Mouse (Mus musculus) hindbrain, embryonic 12.5 days (tissue): ENCODE data around the gene Gars. TPM values are rescaled to one million over a fixed set of nuclear protein-coding genes. Genes with fewer than 3 reads are reported as not detected.

ENCODE experiments used
- ATAC-seq: fragments of 200-750 bp; cut with Nextera tagmentation; 2 replicates; pipeline ENCODE4 v1.8.0; 2017; ENCODE audit warnings: moderate TSS enrichment; ENCODE audit not compliant: low FRiP score
- H3K27ac ChIP-seq: fragments of 300-500 bp; sonication (generic); 2 replicates; pipeline ENCODE4 v1.5.1; 2016; ENCODE audit warnings: mild to moderate bottlenecking
- H3K27me3 ChIP-seq: fragments of 300-500 bp; sonication (generic); 2 replicates; pipeline ENCODE4 v1.6.1; 2016; ENCODE audit warnings: mild to moderate bottlenecking
- H3K36me3 ChIP-seq: fragments of 300-500 bp; sonication (generic); 2 replicates; pipeline ENCODE4 v1.6.1; 2016; ENCODE audit warnings: mild to moderate bottlenecking
- H3K4me1 ChIP-seq: fragments of 300-500 bp; sonication (generic); 2 replicates; pipeline ENCODE4 v1.6.1; 2016
- H3K4me2 ChIP-seq: fragments of 300-500 bp; sonication (generic); replicated peaks from 2 replicates; pipeline ENCODE4 v1.6.1; 2016; ENCODE audit warnings: mild to moderate bottlenecking
- H3K4me3 ChIP-seq: fragments of 300-500 bp; sonication (generic); 2 replicates; pipeline ENCODE4 v1.5.1; 2016; ENCODE audit warnings: mild to moderate bottlenecking
- H3K9ac ChIP-seq: fragments of 300-500 bp; sonication (generic); 2 replicates; pipeline ENCODE4 v1.6.1; 2016; ENCODE audit warnings: mild to moderate bottlenecking, moderate library complexity
- H3K9me3 ChIP-seq: fragments of 300-500 bp; sonication (generic); replicated peaks from 2 replicates; pipeline ENCODE4 v1.6.1; 2016; ENCODE audit warnings: mild to moderate bottlenecking
- WGBS: fragments of 180-500 bp; shearing (Covaris S2); methylation state at CpG from one replicate; pipeline ENCODE4 v1.1.7; 2016; 5-methylcytosine and 5-hydroxymethylcytosine counted together
- polyA plus RNA-seq: library from polyadenylated mRNA; unstranded; fragments of >200 nt; fragmentation: Nextera tagmentation; extraction: Ambion mirVana; gene quantifications from 2 replicates; pipeline ENCODE4 v1.2.1, GENCODE M21; 2016

The Gars gene
- 188 and 189 TPM in 2 replicates for polyA plus RNA-seq

GRCm38 (mm10) chr6:55037799-55038670, at the start of gene Gars:
Gene Gars (plus strand): TSS chr6:55038007.
- H3K4me3 ChIP-seq, result peak within 1 kb of the TSS; percentile 93
- no peaks in the 10 kb centered on the region for H3K27me3 ChIP-seq
- peak; percentile 96 for ATAC-seq
- H3K27ac ChIP-seq, result peak within 1 kb of the TSS; percentile 95
- H3K36me3 ChIP-seq, result no peaks in the 10 kb centered on the region
- peak within 1 kb of the TSS; percentile 94 for H3K9ac ChIP-seq
- under 1% methylated on average over 87 of the region's 87 CpGs for WGBS
- peaks cover 18% of the 10 kb centered on the region for H3K4me1 ChIP-seq
- no peaks in the 10 kb centered on the region for H3K9me3 ChIP-seq
- peak within 1 kb of the TSS; percentile 80 for H3K4me2 ChIP-seq

DNA sequence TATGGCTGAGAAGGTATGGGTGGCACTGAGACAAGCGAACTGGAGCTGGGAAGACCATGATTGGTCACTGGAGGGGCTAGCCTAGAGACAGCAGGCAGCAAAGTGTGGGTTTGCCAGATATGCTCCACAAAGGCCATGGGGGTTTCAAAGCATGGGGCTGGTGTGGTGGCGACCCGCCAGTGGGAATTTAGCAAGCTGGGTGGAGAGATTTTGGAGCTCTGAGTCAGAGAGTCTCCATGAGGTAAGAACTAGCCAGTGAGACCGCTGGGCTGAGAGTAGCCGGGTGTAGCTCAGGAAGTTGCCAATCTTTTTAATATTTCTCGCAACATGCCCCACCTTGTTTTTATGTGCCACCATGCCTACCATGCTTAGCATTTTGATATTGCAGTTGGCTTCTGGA, 49.7 kb upstream of the Gars start:
- no peak overlapping the region for H3K4me3 ChIP-seq
- H3K36me3 ChIP-seq, result peaks cover 4% of the 10 kb centered on the region; the same call in 1 of the 2 replicates
- no peak overlapping the region for H3K4me2 ChIP-seq
- ATAC-seq, result no peak
- no peaks in the 10 kb centered on the region for H3K9me3 ChIP-seq
- H3K9ac ChIP-seq, result no peak overlapping the region
- H3K27me3 ChIP-seq, result no peaks in the 10 kb centered on the region
- peaks cover 6% of the 10 kb centered on the region; the same call in 1 of the 2 replicates for H3K4me1 ChIP-seq
- WGBS, result 91% methylated on average over 6 of the region's 6 CpGs
- no peak overlapping the region for H3K27ac ChIP-seq

GRCm38 (mm10) chr6:54991189-54991588, 46.6 kb upstream of the Gars start:
- no peaks in the 10 kb centered on the region for H3K9me3 ChIP-seq
- no peak for ATAC-seq
- peaks cover 6% of the 10 kb centered on the region; the same call in 1 of the 2 replicates for H3K4me1 ChIP-seq
- no peaks in the 10 kb centered on the region for H3K27me3 ChIP-seq
- H3K9ac ChIP-seq, result no peak overlapping the region
- no peak overlapping the region for H3K4me2 ChIP-seq
- H3K27ac ChIP-seq, result no peak overlapping the region
- no peak overlapping the region for H3K4me3 ChIP-seq
- H3K36me3 ChIP-seq, result peaks cover 1% of the 10 kb centered on the region; the same call in 1 of the 2 replicates
- 89% methylated on average over 2 of the region's 2 CpGs for WGBS

- WGBS, result 9% methylated on average over 7 of the region's 7 CpGs
- H3K4me1 ChIP-seq, result peaks cover 6% of the 10 kb centered on the region; the same call in 1 of the 2 replicates
- H3K27ac ChIP-seq, result peak overlapping the region; percentile 42; the same call in 1 of the 2 replicates
- no peaks in the 10 kb centered on the region for H3K9me3 ChIP-seq
- H3K9ac ChIP-seq, result peak overlapping the region; percentile 61
- no peaks in the 10 kb centered on the region for H3K36me3 ChIP-seq
- no peak for ATAC-seq
- peak overlapping the region; percentile 77 for H3K4me2 ChIP-seq
- H3K4me3 ChIP-seq, result peak overlapping the region; percentile 44
- no peaks in the 10 kb centered on the region for H3K27me3 ChIP-seq
Measured at GRCm38 (mm10) chr6:54992141-54992540, 45.7 kb upstream of the Gars start.

DNA sequence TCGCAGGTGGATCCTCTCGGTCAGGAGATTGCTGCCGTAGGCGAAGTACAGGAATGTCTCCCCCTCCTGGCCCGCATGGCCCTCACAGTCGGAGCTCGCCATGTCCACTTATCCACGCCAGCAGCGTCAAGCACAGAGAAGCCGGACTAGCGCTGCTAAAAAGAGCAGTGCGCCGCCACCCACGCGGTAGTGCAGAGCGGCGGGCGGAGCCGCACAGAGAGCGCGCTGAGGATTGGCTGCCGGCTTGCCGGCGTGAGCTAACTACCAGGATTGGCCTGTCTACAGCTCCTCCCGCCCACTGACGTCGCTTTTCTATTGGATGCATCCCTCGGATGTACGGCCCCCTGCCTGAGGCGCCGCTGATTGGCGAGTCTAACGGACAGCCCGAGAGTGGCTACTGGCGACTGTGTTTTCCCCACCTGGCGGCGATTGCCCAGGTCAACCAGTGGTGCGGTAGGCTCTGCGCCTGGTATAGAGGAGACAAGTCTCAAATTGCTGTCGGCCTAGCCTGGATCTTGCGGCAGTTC, 45.0 kb upstream of the Gars start, which contains the start of gene Ggct:
Gene Ggct, minus strand, starts transcription at position 217 of the 527 bp plus-strand sequence.
- H3K9me3 ChIP-seq, result no peaks in the 10 kb centered on the region
- peak; percentile 100 for ATAC-seq
- H3K4me2 ChIP-seq, result peak within 1 kb of the TSS; percentile 77
- peak within 1 kb of the TSS; percentile 44 for H3K4me3 ChIP-seq
- no peaks in the 10 kb centered on the region for H3K27me3 ChIP-seq
- H3K27ac ChIP-seq, result peak within 1 kb of the TSS; percentile 42
- peaks cover 6% of the 10 kb centered on the region; the same call in 1 of the 2 replicates for H3K4me1 ChIP-seq
- under 1% methylated on average over 41 of the region's 41 CpGs for WGBS
- H3K36me3 ChIP-seq, result no peaks in the 10 kb centered on the region
- H3K9ac ChIP-seq, result peak within 1 kb of the TSS; percentile 61

DNA sequence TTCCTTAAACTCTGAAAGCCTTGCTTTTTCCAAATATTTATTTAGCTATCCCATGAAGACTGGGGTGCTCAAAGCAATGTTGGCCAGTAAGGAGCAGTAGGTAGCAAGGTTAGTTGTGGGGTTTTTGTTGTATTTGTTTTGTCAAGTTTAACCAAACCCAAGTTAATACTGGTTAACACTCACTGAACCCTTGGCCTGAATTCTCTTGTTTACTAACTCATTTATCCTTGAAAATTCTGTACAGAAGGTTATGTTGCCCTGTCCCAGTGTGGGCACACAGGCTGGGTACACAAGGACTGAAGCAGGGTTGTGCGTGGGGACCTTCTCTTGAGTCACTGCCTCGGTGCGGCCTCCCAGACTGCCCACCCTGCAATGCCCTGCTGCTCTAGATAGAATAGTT, 41.4 kb upstream of the Gars start:
- ATAC-seq, result no peak
- WGBS, result 95% methylated on average over 3 of the region's 3 CpGs

GRCm38 (mm10) chr6:54997726-54998125, 40.1 kb upstream of the Gars start:
- ATAC-seq, result no peak
- 88% methylated on average over 6 of the region's 6 CpGs for WGBS
- no peak overlapping the region for H3K9ac ChIP-seq

More for the DNA sequence above, 41.4 kb upstream of the Gars start:
- H3K27me3 ChIP-seq, result no peaks in the 10 kb centered on the region
- no peaks in the 10 kb centered on the region for H3K9me3 ChIP-seq
- H3K4me1 ChIP-seq, result peaks cover 6% of the 10 kb centered on the region; the same call in 1 of the 2 replicates
- no peak overlapping the region for H3K4me3 ChIP-seq
- H3K36me3 ChIP-seq, result no peaks in the 10 kb centered on the region
- no peak overlapping the region for H3K4me2 ChIP-seq
- H3K9ac ChIP-seq, result no peak overlapping the region
- no peak overlapping the region for H3K27ac ChIP-seq

DNA sequence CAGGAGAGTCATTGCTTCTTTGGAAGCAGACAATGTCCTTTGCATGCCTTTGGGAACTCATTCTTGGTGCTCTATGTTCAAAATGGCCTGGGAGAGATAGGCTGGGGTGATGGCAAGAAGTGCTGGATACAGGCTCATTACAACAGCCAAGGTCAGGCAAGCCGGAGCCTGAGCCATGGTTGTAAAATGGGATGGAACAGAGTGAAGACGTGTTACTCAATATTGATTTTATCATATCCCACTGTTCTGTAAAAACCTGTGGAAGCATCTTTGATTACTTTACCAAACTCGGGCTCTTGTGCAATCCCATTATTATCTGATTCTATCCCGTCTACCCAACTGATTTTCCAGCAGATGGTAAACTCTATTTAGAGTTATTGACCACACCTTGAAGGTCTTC, 36.5 kb upstream of the Gars start:
- ATAC-seq, result no peak
- H3K9me3 ChIP-seq, result no peaks in the 10 kb centered on the region
- H3K9ac ChIP-seq, result no peak overlapping the region
- no peaks in the 10 kb centered on the region for H3K4me1 ChIP-seq
- no peak overlapping the region for H3K4me3 ChIP-seq
- H3K27ac ChIP-seq, result no peak overlapping the region
- no peaks in the 10 kb centered on the region for H3K36me3 ChIP-seq
- 85% methylated on average over 4 of the region's 4 CpGs for WGBS
- H3K4me2 ChIP-seq, result no peak overlapping the region
- no peaks in the 10 kb centered on the region for H3K27me3 ChIP-seq

More at GRCm38 (mm10) chr6:54997726-54998125, 40.1 kb upstream of the Gars start:
- Histone ChIP-seq H3K27ac (no peak overlapping the region), H3K4me2 (no peak overlapping the region), H3K4me1 (no peaks in the 10 kb centered on the region), H3K27me3 (no peaks in the 10 kb centered on the region), H3K4me3 (no peak overlapping the region), H3K9me3 (no peaks in the 10 kb centered on the region), H3K36me3 (no peaks in the 10 kb centered on the region)

- Histone ChIP-seq H3K4me1 (no peaks in the 10 kb centered on the region), H3K9me3 (no peaks in the 10 kb centered on the region), H3K27ac (no peak overlapping the region), H3K27me3 (no peaks in the 10 kb centered on the region), H3K36me3 (no peaks in the 10 kb centered on the region), H3K4me3 (no peak overlapping the region), H3K4me2 (no peak overlapping the region), H3K9ac (no peak overlapping the region)
- WGBS, result 70% methylated on average over 4 of the region's 4 CpGs
- no peak for ATAC-seq
Measured at GRCm38 (mm10) chr6:55002438-55002837, 35.4 kb upstream of the Gars start.

DNA sequence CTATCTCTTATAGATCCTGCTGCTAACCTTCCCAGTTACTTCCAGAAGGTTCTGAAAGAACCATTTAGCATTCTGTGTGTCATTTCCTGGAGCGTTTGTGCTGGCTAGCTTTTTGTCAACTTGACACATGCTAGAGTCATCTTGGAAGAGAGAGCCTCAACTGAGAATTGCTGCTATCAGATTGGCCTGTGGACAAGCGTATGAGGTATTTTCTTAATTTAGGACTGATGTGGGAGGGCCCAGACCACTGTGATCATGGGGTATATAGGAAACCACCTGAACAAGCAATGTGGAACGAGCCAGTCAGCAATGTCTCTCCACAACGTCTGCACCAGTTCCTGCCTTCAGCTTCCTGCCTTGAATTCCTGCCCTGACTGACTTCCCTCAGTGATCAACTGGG, 34.2 kb upstream of the Gars start:
- no peaks in the 10 kb centered on the region for H3K9me3 ChIP-seq
- H3K27ac ChIP-seq, result no peak overlapping the region
- ATAC-seq, result no peak
- no peaks in the 10 kb centered on the region for H3K36me3 ChIP-seq
- no peaks in the 10 kb centered on the region for H3K4me1 ChIP-seq
- H3K4me2 ChIP-seq, result no peak overlapping the region
- H3K9ac ChIP-seq, result no peak overlapping the region
- H3K27me3 ChIP-seq, result no peaks in the 10 kb centered on the region
- H3K4me3 ChIP-seq, result no peak overlapping the region
- WGBS, result 84% methylated on average over 4 of the region's 4 CpGs

DNA sequence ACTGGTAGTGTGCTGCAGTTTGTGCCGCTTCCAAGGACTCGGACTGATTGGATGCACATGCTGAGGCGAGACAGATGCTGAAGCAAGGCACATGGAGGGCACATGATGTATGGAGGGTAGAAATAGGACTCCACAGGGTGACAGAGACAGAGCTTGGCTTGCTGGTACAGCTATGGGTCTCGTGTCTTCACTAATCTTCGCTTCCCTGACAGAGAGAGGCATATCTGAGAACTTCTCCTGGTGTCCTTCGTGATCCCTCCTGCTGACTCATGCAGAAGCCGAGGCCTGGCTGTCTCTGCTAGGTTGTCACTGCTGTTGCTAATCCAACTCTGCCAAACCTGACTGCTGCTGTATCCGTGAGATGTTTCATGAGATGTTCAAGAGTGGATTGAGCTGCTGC, 29.4 kb upstream of the Gars start:
- peaks cover 15% of the 10 kb centered on the region for H3K4me1 ChIP-seq
- H3K9me3 ChIP-seq, result no peaks in the 10 kb centered on the region
- H3K4me2 ChIP-seq, result no peak overlapping the region
- H3K9ac ChIP-seq, result no peak overlapping the region
- no peaks in the 10 kb centered on the region for H3K36me3 ChIP-seq
- ATAC-seq, result no peak
- no peak overlapping the region for H3K27ac ChIP-seq
- no peaks in the 10 kb centered on the region for H3K27me3 ChIP-seq
- 86% methylated on average over 8 of the region's 8 CpGs for WGBS
- H3K4me3 ChIP-seq, result no peak overlapping the region

DNA sequence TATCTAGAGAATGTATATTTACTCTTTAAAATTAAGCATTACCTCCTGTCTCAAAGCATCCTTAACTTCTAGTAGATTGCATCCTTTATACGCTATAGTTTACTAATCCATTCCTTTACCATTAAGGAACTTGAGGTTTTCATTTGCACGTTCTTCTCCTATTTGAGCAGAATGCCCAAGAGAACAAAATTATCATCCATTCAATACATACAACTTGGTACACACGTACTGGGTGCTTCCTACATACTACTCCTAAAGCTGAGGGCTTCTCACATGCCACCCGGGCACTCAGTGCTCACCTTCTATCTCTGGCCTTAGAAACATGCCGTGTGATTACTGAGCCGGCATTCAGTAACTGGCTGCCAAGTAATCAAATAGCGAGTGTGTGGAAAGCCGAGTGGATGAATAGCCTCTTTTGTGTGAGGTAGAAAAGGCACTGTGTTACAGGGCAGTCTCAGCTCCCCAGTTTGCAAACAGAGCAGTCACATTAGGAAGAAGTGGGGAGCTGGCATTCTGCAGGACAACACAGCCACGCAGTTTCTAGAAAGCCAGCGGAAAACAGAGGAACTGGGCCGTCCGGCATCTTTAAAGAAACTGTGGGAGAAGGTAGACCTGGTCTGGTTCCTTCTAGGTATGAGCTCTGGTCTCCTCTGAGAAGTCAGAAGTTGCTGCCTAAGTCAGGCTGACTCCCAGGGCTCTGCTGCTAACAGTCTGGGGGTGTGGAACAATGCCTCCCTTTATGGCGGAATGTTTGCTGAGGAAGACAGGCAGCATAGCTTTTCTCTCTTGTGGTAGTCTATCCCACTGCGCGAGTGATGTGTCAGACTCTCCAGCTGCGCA, 28.2 kb upstream of the Gars start:
- Histone ChIP-seq H3K9ac (no peak overlapping the region), H3K4me1 (peaks cover 15% of the 10 kb centered on the region), H3K9me3 (no peaks in the 10 kb centered on the region), H3K4me3 (peak overlapping the region; percentile 14; the same call in 1 of the 2 replicates), H3K36me3 (no peaks in the 10 kb centered on the region), H3K4me2 (peak overlapping the region; percentile 49), H3K27ac (peak overlapping the region; percentile 87), H3K27me3 (no peaks in the 10 kb centered on the region)
- 10% methylated on average over 16 of the region's 16 CpGs for WGBS
- peak; percentile 90 for ATAC-seq
